Mouse (Mus musculus): ENCODE results near the gene Ddx41. TPM values are rescaled to one million over a fixed set of nuclear protein-coding genes. Genes with fewer than 3 reads are reported as not detected.
A peak's percentile ranks its signal among the peaks of the same experiment; 100 is the strongest.

Gene Ddx41
- total RNA-seq, 2 experiments from 2014 or later, result 56.0 to 56.2 TPM

GRCm38 (mm10) chr13:55542891-55543290, 6.4 kb upstream of the Ddx41 start:
- no peak for DNase-seq (ENCODE audit: low spot score in 2 of 2)

- DNase-seq (ENCODE audit: low spot score in 2 of 2), result peak in 1 of 2 experiments; percentile 67
These were observed 4.5 kb upstream of the Ddx41 start for GRCm38 (mm10) chr13:55540933-55541332.

- no peak for DNase-seq (ENCODE audit: low spot score in 2 of 2)
These were observed 663 bp downstream of the Ddx41 start for GRCm38 (mm10) chr13:55535796-55536193.

GRCm38 (mm10) chr13:55535191-55535590, 1.3 kb downstream of the Ddx41 start:
- DNase-seq (ENCODE audit: low spot score in 2 of 2), result no peak

GRCm38 (mm10) chr13:55529198-55529915, 7.1 kb downstream of the Ddx41 start, which contains the start of gene Dok3:
Dok3 (minus strand) TSS chr13:55529296.
- no peak for DNase-seq (ENCODE audit: low spot score in 2 of 2)

- DNase-seq (ENCODE audit: low spot score in 2 of 2), result peak in 1 of 2 experiments; percentile 49
These were observed 8.4 kb downstream of the Ddx41 start for GRCm38 (mm10) chr13:55527834-55528772.

GRCm38 (mm10) chr13:55527212-55527611, 9.2 kb downstream of the Ddx41 start:
- no peak for DNase-seq (ENCODE audit: low spot score in 2 of 2)

GRCm38 (mm10) chr13:55525733-55526553, 10.5 kb downstream of the Ddx41 start:
- no peak for DNase-seq (ENCODE audit: low spot score in 2 of 2)

GRCm38 (mm10) chr13:55523951-55524600, 12.4 kb downstream of the Ddx41 start:
- no peak for DNase-seq (ENCODE audit: low spot score in 2 of 2)

GRCm38 (mm10) chr13:55523278-55523677, 13.2 kb downstream of the Ddx41 start:
- DNase-seq (ENCODE audit: low spot score in 2 of 2), result no peak

GRCm38 (mm10) chr13:55522730-55523129, 13.7 kb downstream of the Ddx41 start:
- no peak for DNase-seq (ENCODE audit: low spot score in 2 of 2)

GRCm38 (mm10) chr13:55519606-55520005, 16.9 kb downstream of the Ddx41 start:
- no peak for DNase-seq (ENCODE audit: low spot score in 2 of 2)

GRCm38 (mm10) chr13:55516955-55517354, 19.5 kb downstream of the Ddx41 start:
- DNase-seq (ENCODE audit: low spot score in 2 of 2), result peak; percentile 78 to 95

GRCm38 (mm10) chr13:55513828-55514227, 22.6 kb downstream of the Ddx41 start:
- DNase-seq (ENCODE audit: low spot score in 2 of 2), result no peak

- DNase-seq (ENCODE audit: low spot score in 2 of 2), result peak; percentile 79 to 85
These were observed 23.2 kb downstream of the Ddx41 start, which contains the start of gene Pdlim7 for GRCm38 (mm10) chr13:55513111-55513748. Pdlim7 (minus strand) TSS chr13:55513676.

GRCm38 (mm10) chr13:55512379-55513031, 24.0 kb downstream of the Ddx41 start:
- no peak for DNase-seq (ENCODE audit: low spot score in 2 of 2)

GRCm38 (mm10) chr13:55511492-55511861, 25.0 kb downstream of the Ddx41 start:
- DNase-seq (ENCODE audit: low spot score in 2 of 2), result no peak

- no peak for DNase-seq (ENCODE audit: low spot score in 2 of 2)
These were observed 25.6 kb downstream of the Ddx41 start for GRCm38 (mm10) chr13:55510668-55511491.

GRCm38 (mm10) chr13:55510332-55510667, 26.2 kb downstream of the Ddx41 start:
- no peak for DNase-seq (ENCODE audit: low spot score in 2 of 2)
